Mouse (Mus musculus): ENCODE results near the gene Sort1. TPM values are rescaled to one million over a fixed set of nuclear protein-coding genes. Genes with fewer than 3 reads are reported as not detected.
A peak's percentile ranks its signal among the peaks of the same experiment; 100 is the strongest.

The Sort1 gene
- polyA plus RNA-seq, 1 experiment from 2014 or later = 24.2 TPM

DNA sequence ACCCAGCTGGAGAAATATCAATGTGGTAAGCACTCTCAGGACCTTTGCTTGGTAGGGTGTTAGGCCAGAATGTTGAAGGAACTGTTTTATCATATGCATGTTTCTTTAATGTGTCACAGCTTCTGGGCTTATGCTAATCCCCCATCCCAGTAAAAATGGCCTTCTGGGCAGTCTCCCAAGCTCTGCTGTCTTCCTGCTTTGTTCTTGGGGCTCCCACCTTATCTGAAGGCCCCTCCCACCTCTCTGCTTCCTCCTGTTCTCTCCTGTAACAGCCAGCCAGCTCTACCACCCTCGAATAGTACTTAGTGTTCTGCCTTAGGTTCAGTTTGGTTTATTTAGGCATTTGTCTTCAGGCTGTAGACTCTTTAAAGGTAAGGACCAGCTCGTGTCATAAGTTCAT is 10.5 kb downstream of the Sort1 start:
- DNase-seq (ENCODE audit: low spot score) = no peak
- H3K36me3 ChIP-seq (replicated peaks; ENCODE audit: control insufficient read depth, insufficient read depth) = 0 out of 2 replicates have a peak, but pooled peaks cover 3% of the 10 kb centered on the region
- no peaks in the 10 kb centered on the region for H3K27me3 ChIP-seq (ENCODE audit: control insufficient read depth, insufficient read depth, low read length)
- no peak overlapping the region for H3K4me3 ChIP-seq (replicated peaks; ENCODE audit: low read length)
- WGBS = 49% methylated on average over 2 of the region's 2 CpGs
- no peak overlapping the region for H3K27ac ChIP-seq
- H3K9me3 ChIP-seq (ENCODE audit: control insufficient read depth, low read length) = no peaks in the 10 kb centered on the region
- no peak overlapping the region for H3K4me2 ChIP-seq (replicated peaks)
- ATAC-seq (ENCODE audit: low FRiP score) = no peak
- no peak overlapping the region for H3K9ac ChIP-seq
- peaks cover 51% of the 10 kb centered on the region for H3K4me1 ChIP-seq (replicated peaks; ENCODE audit: control insufficient read depth, insufficient read depth, low read length)

DNA sequence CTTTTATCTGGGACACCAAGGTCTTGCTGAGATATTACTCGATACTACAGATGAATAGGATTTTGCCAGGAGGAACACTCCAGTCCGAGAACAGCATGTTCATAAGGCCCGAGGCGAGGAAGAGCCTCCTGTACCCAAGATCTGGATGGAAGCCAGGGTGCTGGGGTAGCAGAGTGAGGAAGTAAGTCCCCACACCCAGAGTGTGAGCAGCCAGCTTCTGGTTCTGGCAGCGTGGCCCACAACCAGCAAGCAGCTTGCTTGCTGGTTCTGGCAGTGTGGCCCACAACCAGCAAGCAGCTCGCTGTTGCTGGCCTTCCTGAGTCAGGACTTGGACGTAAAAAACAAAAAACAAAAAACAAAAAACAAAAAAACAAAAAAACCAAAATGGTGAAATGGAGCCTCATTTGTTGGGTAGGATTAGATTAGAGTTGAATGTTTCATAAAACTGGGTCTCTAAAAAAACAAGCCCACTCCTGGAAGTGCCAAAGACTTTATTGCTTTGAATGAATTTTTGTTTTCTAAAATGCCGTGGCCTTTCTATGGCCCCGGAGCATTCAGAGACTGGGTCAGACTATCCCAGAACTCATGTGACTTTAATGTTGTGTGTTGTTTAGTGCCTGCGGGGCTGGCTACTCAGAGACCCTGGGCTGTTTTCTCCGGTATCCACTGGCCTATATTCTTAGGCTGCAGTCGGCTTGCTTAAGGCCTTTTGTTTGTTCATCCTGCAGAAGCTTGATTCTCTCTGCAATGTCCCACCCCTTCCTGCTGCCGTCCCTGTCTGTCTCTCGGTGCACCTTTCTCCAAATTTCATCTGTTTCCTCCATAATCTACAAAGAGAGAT is 11.7 kb downstream of the Sort1 start:
- Histone ChIP-seq H3K9me3 (ENCODE audit: control insufficient read depth, low read length) (no peaks in the 10 kb centered on the region), H3K4me1 (replicated peaks; ENCODE audit: control insufficient read depth, insufficient read depth, low read length) (peaks cover 51% of the 10 kb centered on the region), H3K4me3 (replicated peaks; ENCODE audit: low read length) (no peak overlapping the region), H3K36me3 (replicated peaks; ENCODE audit: control insufficient read depth, insufficient read depth) (0 out of 2 replicates have a peak, but pooled peaks cover 3% of the 10 kb centered on the region), H3K27ac (peak overlapping the region; percentile 79), H3K4me2 (replicated peaks) (peak overlapping the region; percentile 39), H3K9ac (peak overlapping the region; percentile 34), H3K27me3 (ENCODE audit: control insufficient read depth, insufficient read depth, low read length) (no peaks in the 10 kb centered on the region)
- WGBS = 27% methylated on average over 14 of the region's 14 CpGs
- ATAC-seq (ENCODE audit: low FRiP score) (0 out of 2 replicates have a peak, but pooled peaks have one; percentile 22), DNase-seq (ENCODE audit: low spot score) (no peak)

DNA sequence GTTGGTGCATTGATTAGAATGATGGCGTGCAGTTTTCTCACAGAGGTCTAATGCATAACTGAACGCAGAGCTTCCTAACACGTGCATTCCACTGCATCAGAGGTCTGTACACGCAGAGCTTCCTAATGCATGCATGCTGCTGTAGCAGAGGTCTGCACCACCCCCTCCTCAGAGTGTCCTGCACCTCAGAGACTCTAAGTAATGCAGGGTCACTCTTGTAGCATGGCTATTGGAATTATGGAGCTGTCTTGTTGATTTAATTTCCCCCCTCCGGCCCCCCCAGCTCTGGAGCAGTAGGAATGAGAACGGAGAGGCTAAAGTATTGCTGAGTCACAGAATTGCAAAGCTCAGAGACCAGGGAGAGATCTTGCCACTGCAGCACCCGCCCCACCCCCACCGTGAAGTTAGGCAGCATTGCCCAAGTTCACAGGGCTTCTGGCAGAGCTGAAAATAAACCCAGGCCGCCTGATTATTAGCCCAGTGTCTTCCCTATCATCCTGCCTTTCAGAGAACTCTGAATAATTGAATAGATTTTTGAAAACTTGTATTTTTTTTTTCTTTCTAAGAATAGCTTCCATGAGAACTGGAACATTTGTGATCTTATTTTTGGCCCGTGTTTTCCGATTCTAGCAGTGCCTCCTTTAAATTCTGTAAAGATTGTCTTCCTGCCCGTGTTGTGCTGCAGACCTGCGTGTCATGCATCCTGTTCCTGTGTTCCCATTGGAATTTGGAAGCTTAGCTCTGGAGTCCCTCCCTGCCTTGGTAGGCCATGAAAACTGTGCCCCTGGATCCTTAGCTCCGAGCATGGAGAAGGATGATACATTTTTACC is 12.6 kb downstream of the Sort1 start:
- DNase-seq (ENCODE audit: low spot score) = no peak
- ATAC-seq (ENCODE audit: low FRiP score) = peak; percentile 72
- peak overlapping the region; percentile 34 for H3K9ac ChIP-seq
- H3K4me1 ChIP-seq (replicated peaks; ENCODE audit: control insufficient read depth, insufficient read depth, low read length) = peaks cover 46% of the 10 kb centered on the region
- peak overlapping the region; percentile 39 for H3K4me2 ChIP-seq (replicated peaks)
- H3K36me3 ChIP-seq (replicated peaks; ENCODE audit: control insufficient read depth, insufficient read depth) = no peaks in the 10 kb centered on the region
- H3K27me3 ChIP-seq (ENCODE audit: control insufficient read depth, insufficient read depth, low read length) = no peaks in the 10 kb centered on the region
- no peak overlapping the region for H3K4me3 ChIP-seq (replicated peaks; ENCODE audit: low read length)
- no peaks in the 10 kb centered on the region for H3K9me3 ChIP-seq (ENCODE audit: control insufficient read depth, low read length)
- H3K27ac ChIP-seq = peak overlapping the region; percentile 79
- WGBS = 13% methylated on average over 14 of the region's 14 CpGs

DNA sequence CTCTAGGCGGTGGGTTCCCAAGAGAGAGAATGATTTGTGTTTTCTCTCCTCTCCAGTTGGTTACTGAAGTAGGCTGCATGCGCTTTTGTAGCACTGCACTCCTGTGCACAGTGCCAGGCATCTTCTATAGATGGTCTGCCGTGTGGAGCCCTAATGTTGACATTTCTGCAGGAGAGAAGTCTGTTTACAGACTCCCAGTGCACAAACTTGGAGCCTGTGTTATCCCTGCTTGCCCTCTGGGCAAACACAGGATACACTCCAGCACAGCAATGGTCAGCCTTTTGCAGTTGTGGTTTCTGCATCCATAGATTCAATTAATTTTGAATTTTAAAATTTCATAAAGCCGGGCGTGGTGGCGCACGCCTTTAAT is 13.2 kb downstream of the Sort1 start:
- Histone ChIP-seq H3K9me3 (ENCODE audit: control insufficient read depth, low read length) (no peaks in the 10 kb centered on the region), H3K9ac (0 out of 2 replicates have a peak overlapping the region, but pooled peaks have one; percentile 7), H3K4me3 (replicated peaks; ENCODE audit: low read length) (no peak overlapping the region), H3K27ac (peak overlapping the region; percentile 79; the same call in 1 of the 2 replicates), H3K27me3 (ENCODE audit: control insufficient read depth, insufficient read depth, low read length) (no peaks in the 10 kb centered on the region), H3K4me1 (replicated peaks; ENCODE audit: control insufficient read depth, insufficient read depth, low read length) (peaks cover 40% of the 10 kb centered on the region), H3K36me3 (replicated peaks; ENCODE audit: control insufficient read depth, insufficient read depth) (no peaks in the 10 kb centered on the region), H3K4me2 (replicated peaks) (no peak overlapping the region)
- DNase-seq (ENCODE audit: low spot score) = no peak
- 72% methylated on average over 7 of the region's 7 CpGs for WGBS
- ATAC-seq (ENCODE audit: low FRiP score) = no peak

DNA sequence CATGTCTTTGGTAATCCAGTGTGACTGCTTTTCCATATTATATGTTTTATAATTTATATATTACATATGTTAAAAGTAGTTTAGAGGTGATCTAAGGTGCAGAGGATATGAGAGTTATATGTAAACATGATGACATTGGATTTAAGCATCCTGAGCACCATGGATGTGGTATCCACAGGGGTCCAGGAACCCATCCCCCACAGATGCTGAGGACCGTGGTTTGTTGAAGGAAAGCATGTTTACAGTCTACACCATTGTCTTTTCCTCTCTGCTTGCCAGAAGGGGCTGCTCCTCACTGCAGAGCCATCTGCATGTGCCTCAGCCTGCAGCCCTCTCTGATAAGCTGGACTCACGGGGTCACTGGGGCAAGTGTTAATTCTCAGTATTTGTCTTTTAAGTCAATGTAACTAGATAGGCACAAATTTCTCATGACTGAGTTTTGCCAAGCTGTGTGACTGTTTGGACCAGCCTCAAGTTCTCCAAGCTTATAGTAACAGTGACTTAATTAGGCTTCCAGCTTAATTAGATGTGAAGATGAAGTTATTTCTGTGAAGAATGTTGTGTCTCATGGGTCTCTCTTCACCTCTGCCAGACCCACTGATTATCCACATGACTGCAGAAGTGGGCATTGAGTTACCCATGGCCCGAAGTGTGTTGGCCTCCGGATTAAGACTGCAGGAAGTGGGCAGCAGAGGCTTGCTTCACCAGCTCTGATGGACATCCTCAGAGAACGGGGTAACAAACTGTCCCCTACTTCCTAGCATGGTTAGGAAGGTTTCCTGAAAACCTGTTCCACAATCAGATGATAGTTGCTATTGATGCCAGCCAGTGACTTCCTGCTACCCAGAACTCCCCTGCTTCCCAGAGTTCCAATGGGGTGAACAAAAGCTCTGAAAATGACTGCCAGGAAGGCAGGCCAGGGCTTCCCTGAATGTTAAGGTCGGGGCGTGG is 14.0 kb downstream of the Sort1 start:
- H3K4me3 ChIP-seq (replicated peaks; ENCODE audit: low read length) = no peak overlapping the region
- H3K4me1 ChIP-seq (replicated peaks; ENCODE audit: control insufficient read depth, insufficient read depth, low read length) = peaks cover 40% of the 10 kb centered on the region
- H3K27ac ChIP-seq = no peak overlapping the region
- WGBS = 61% methylated on average over 7 of the region's 7 CpGs
- no peaks in the 10 kb centered on the region for H3K36me3 ChIP-seq (replicated peaks; ENCODE audit: control insufficient read depth, insufficient read depth)
- ATAC-seq (ENCODE audit: low FRiP score) (no peak), DNase-seq (ENCODE audit: low spot score) (no peak)
- no peaks in the 10 kb centered on the region for H3K27me3 ChIP-seq (ENCODE audit: control insufficient read depth, insufficient read depth, low read length)
- H3K9ac ChIP-seq = no peak overlapping the region
- H3K9me3 ChIP-seq (ENCODE audit: control insufficient read depth, low read length) = no peaks in the 10 kb centered on the region
- no peak overlapping the region for H3K4me2 ChIP-seq (replicated peaks)

DNA sequence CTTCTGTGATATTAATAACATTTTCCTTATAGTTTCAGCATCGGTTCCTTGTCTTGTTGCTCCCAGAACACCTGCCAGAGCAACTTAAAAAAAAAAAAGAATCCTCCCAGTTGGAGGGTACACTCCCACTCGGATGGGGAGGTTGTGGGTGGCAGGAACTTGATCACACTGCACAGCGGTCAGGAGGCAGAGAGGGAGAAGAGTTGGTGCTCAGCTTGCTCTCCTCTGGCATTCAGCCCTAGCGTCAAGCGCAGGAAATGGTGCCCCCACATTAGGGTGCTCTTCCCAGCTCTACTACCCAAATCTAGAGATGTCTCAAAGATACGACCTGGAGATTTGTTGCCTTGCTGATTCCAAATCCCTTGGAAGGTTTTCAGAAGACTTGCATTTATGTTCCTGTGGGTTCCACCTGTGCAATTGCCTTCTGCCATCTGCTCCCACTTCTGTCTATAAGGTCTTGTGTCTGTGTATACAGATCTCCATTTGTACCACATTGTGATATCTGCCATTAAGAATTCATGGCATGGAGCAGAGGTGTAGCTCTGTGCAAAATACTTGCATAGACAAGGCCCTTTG is 16.7 kb downstream of the Sort1 start:
- Histone ChIP-seq H3K4me2 (replicated peaks) (no peak overlapping the region), H3K36me3 (replicated peaks; ENCODE audit: control insufficient read depth, insufficient read depth) (no peaks in the 10 kb centered on the region), H3K9ac (no peak overlapping the region), H3K4me3 (replicated peaks; ENCODE audit: low read length) (no peak overlapping the region), H3K4me1 (replicated peaks; ENCODE audit: control insufficient read depth, insufficient read depth, low read length) (peaks cover 25% of the 10 kb centered on the region), H3K27ac (no peak overlapping the region), H3K9me3 (ENCODE audit: control insufficient read depth, low read length) (no peaks in the 10 kb centered on the region), H3K27me3 (ENCODE audit: control insufficient read depth, insufficient read depth, low read length) (no peaks in the 10 kb centered on the region)
- DNase-seq (ENCODE audit: low spot score) (no peak), ATAC-seq (ENCODE audit: low FRiP score) (no peak)
- WGBS = 90% methylated on average over 6 of the region's 6 CpGs

DNA sequence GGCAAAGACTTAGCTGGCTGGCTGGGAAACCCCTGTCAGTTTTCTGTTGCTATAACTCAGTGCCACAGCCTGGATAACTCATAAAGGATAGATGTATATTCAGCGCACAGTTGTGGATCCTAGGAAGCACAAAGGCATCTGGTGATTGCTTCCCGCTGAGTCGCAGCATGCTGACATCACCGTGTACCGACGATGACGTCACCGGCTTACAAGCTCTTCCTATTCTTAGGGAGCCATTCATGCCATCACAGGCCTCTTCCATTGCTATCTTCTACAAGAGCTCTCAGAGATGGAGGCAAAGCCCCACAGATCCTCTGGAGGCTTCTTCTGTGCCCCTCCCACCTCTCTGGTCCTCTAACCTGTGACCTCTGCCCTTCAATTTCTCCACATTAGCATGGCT is 19.8 kb downstream of the Sort1 start:
- Histone ChIP-seq H3K4me3 (replicated peaks; ENCODE audit: low read length) (no peak overlapping the region), H3K4me1 (replicated peaks; ENCODE audit: control insufficient read depth, insufficient read depth, low read length) (0 out of 2 replicates have a peak, but pooled peaks cover 15% of the 10 kb centered on the region), H3K27ac (no peak overlapping the region), H3K27me3 (ENCODE audit: control insufficient read depth, insufficient read depth, low read length) (no peaks in the 10 kb centered on the region), H3K9ac (no peak overlapping the region), H3K36me3 (replicated peaks; ENCODE audit: control insufficient read depth, insufficient read depth) (no peaks in the 10 kb centered on the region), H3K4me2 (replicated peaks) (no peak overlapping the region), H3K9me3 (ENCODE audit: control insufficient read depth, low read length) (no peaks in the 10 kb centered on the region)
- 92% methylated on average over 8 of the region's 8 CpGs for WGBS
- no peak for ATAC-seq (ENCODE audit: low FRiP score)
- DNase-seq (ENCODE audit: low spot score) = no peak

DNA sequence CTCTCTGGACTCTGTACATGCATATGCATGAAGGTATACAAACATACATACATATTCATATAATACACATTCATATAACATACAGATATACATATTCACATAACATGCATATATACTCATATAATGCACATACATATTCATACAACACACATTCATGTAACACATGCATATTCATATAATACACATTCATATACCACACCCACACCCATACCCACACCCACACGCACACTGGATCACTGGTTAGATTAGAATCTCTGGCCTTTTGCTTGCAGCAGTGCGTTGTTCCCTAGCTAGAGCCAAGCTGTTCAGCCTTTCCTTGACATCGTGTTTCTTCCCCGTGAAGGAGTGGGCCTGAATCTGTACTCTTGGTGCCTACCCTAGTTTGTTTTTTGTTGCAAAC is 20.9 kb downstream of the Sort1 start:
- Histone ChIP-seq H3K9ac (no peak overlapping the region), H3K36me3 (replicated peaks; ENCODE audit: control insufficient read depth, insufficient read depth) (peaks cover 2% of the 10 kb centered on the region), H3K4me1 (replicated peaks; ENCODE audit: control insufficient read depth, insufficient read depth, low read length) (0 out of 2 replicates have a peak, but pooled peaks cover 15% of the 10 kb centered on the region), H3K27ac (no peak overlapping the region), H3K4me2 (replicated peaks) (no peak overlapping the region), H3K27me3 (ENCODE audit: control insufficient read depth, insufficient read depth, low read length) (no peaks in the 10 kb centered on the region), H3K9me3 (ENCODE audit: control insufficient read depth, low read length) (no peaks in the 10 kb centered on the region), H3K4me3 (replicated peaks; ENCODE audit: low read length) (no peak overlapping the region)
- WGBS = 89% methylated on average over 4 of the region's 4 CpGs
- ATAC-seq (ENCODE audit: low FRiP score) (no peak), DNase-seq (ENCODE audit: low spot score) (no peak)

Measured in hindbrain, embryonic 14.5 days (tissue).